Mouse (Mus musculus): ENCODE measurements at regions not wholly inside any gene's neighbourhood (a gene's known extent, or its start where the extent isn't known, plus 50 kb on each side); places are given as distances from the start of the nearest gene placed in this dataset.
A peak's percentile ranks its signal among the peaks of the same experiment; 100 is the strongest.

GRCm38 (mm10) chr12:86830247-86830585 lies 54.4 kb downstream of the Irf2bpl start:
- H3K27ac ChIP-seq (ENCODE audit: low read depth, low read length) = peak overlapping the region; percentile 32; the same call in 1 of the 2 replicates
- no peaks in the 10 kb centered on the region for H3K9me3 ChIP-seq (replicated peaks; ENCODE audit: control insufficient read depth, low read length)
- 75% methylated on average over 8 of the region's 8 CpGs for WGBS (ENCODE audit: insufficient replicate concordance)
- H3K36me3 ChIP-seq (ENCODE audit: control insufficient read depth, insufficient read depth, low read length) = no peaks in the 10 kb centered on the region
- no peak overlapping the region for H3K4me2 ChIP-seq
- ATAC-seq (replicated peaks; ENCODE audit: insufficient number of reproducible peaks, low FRiP score, low TSS enrichment) = no peak
- no peaks in the 10 kb centered on the region for H3K27me3 ChIP-seq (ENCODE audit: control insufficient read depth, insufficient read depth, low read length)
- no peak overlapping the region for H3K9ac ChIP-seq (ENCODE audit: low read depth, low read length)
- H3K4me1 ChIP-seq (ENCODE audit: control insufficient read depth, insufficient read depth, low read length) = peaks cover 59% of the 10 kb centered on the region
- H3K4me3 ChIP-seq (ENCODE audit: low read depth, low read length) = no peak overlapping the region

GRCm38 (mm10) chr12:86829581-86830246 lies 54.9 kb downstream of the Irf2bpl start:
- no peak overlapping the region for H3K4me3 ChIP-seq (ENCODE audit: low read depth, low read length)
- no peaks in the 10 kb centered on the region for H3K36me3 ChIP-seq (ENCODE audit: control insufficient read depth, insufficient read depth, low read length)
- H3K27ac ChIP-seq (ENCODE audit: low read depth, low read length) = peak overlapping the region; percentile 32; the same call in 1 of the 2 replicates
- H3K4me2 ChIP-seq = no peak overlapping the region
- 45% methylated on average over 16 of the region's 16 CpGs for WGBS (ENCODE audit: insufficient replicate concordance)
- no peak for ATAC-seq (replicated peaks; ENCODE audit: insufficient number of reproducible peaks, low FRiP score, low TSS enrichment)
- H3K27me3 ChIP-seq (ENCODE audit: control insufficient read depth, insufficient read depth, low read length) = no peaks in the 10 kb centered on the region
- H3K9me3 ChIP-seq (replicated peaks; ENCODE audit: control insufficient read depth, low read length) = no peaks in the 10 kb centered on the region
- H3K9ac ChIP-seq (ENCODE audit: low read depth, low read length) = peak overlapping the region; percentile 64
- peaks cover 64% of the 10 kb centered on the region for H3K4me1 ChIP-seq (ENCODE audit: control insufficient read depth, insufficient read depth, low read length)

DNA sequence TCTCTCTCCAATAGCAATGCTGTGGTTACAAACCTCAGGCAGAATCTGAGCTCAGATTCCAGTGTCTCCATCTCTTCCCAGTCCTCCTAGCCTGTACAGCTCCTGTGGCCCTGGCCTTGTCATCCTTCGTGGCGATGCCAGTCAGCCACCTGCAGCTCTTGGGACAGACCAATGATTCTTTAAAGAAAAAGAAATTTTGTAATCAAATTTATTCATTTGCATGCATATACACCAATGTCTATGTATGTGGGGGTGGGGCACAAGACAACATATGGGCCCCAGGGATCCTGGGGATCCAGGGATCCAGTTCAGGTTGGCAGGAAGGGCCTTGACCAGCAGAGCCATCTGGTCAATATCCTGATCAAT lies 57.4 kb downstream of the Irf2bpl start:
- Histone ChIP-seq H3K4me1 (ENCODE audit: control insufficient read depth, insufficient read depth, low read length) (peaks cover 61% of the 10 kb centered on the region), H3K27me3 (ENCODE audit: control insufficient read depth, insufficient read depth, low read length) (no peaks in the 10 kb centered on the region), H3K4me3 (ENCODE audit: low read depth, low read length) (no peak overlapping the region), H3K36me3 (ENCODE audit: control insufficient read depth, insufficient read depth, low read length) (no peaks in the 10 kb centered on the region), H3K9me3 (replicated peaks; ENCODE audit: control insufficient read depth, low read length) (no peaks in the 10 kb centered on the region), H3K4me2 (no peak overlapping the region), H3K27ac (ENCODE audit: low read depth, low read length) (peak overlapping the region; percentile 68; the same call in 1 of the 2 replicates), H3K9ac (ENCODE audit: low read depth, low read length) (0 out of 2 replicates have a peak overlapping the region, but pooled peaks have one; percentile 28)
- 83% methylated on average over 2 of the region's 2 CpGs for WGBS (ENCODE audit: insufficient replicate concordance)
- no peak for ATAC-seq (replicated peaks; ENCODE audit: insufficient number of reproducible peaks, low FRiP score, low TSS enrichment)

DNA sequence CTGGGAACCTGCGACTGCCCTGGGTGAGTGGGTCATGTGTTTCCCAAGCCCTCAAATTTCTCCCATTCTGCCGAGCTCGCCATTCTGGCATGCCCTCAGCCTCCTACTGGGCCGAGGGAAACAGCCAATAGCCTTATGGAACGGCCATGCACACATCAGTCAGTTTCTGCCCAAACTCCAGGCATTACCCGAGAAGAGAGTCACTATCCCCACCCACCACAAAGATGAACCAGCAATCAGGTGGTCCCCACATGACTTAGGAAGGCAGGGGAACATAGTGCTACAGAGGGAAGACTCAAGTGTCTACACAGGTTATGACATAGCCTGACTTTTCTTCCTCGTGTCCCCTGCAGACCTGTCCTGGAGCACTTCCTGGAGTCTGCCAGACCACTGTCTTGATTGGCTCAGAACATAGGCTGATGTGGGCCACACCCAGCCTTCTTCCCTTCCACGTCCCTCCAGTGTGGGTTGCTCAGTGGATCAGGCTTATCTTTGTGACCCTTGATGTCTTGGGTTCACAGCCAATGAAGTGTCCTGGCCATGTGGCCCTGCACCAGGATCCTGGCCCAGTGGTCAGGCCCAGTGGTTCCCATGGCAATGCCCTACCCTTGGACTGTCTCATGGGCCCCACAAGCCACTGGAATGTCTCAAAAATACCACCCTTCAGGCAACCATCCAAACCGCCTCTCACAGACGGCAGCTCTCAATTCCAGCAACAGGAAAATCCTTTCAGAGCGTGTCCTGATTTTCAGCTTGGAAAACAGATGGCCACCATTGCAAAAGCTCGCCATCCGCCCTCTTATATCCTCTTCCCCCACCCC lies 58.0 kb downstream of the Irf2bpl start:
- Histone ChIP-seq H3K4me2 (no peak overlapping the region), H3K36me3 (ENCODE audit: control insufficient read depth, insufficient read depth, low read length) (no peaks in the 10 kb centered on the region), H3K9ac (ENCODE audit: low read depth, low read length) (no peak overlapping the region; the same call in 1 of the 2 replicates), H3K27me3 (ENCODE audit: control insufficient read depth, insufficient read depth, low read length) (no peaks in the 10 kb centered on the region), H3K9me3 (replicated peaks; ENCODE audit: control insufficient read depth, low read length) (no peaks in the 10 kb centered on the region), H3K4me1 (ENCODE audit: control insufficient read depth, insufficient read depth, low read length) (peaks cover 58% of the 10 kb centered on the region), H3K27ac (ENCODE audit: low read depth, low read length) (peak overlapping the region; percentile 68), H3K4me3 (ENCODE audit: low read depth, low read length) (no peak overlapping the region)
- 54% methylated on average over 13 of the region's 13 CpGs for WGBS (ENCODE audit: insufficient replicate concordance)
- ATAC-seq (replicated peaks; ENCODE audit: insufficient number of reproducible peaks, low FRiP score, low TSS enrichment) = no peak

DNA sequence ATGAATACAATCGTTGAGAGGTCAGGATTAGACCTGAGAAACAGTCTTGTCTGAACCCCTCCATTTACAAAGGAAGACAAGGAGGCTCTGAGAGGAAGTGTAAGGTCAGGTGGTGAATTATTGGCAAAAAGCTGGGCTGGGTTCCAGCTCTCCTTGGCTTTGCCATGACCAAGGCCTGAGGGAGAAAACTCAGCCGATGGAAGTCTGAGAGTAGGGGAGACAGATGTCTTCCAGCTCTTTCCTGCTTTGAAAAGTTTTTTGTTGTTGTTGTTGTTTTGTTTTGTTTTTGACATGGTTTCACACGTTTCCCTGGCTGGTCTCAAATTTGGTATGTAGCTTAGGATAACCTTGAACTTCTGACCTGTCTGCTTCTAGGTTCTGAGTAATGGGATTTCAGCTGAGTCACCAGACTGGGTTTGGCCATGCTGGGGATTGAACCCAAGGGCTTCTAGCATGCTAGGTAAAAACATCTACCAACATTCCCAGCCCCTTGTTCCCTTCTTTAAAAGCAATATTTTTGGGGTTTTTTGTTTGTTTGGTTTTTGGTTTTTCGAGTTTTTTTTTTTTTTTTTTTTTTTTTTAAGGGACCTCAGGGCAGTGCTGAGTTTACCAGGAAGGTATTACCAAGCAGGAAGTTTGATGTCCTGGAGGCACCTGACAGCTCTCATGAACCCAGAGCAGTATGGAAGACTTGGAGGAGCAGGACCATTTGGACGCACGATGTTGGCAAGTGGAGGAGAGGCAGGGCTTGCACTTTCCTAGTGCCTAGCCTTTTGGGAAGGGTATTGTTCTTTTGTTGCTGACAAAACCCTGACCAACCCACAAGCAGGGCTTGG lies 58.8 kb downstream of the Irf2bpl start:
- H3K9me3 ChIP-seq (replicated peaks; ENCODE audit: control insufficient read depth, low read length) = no peaks in the 10 kb centered on the region
- no peaks in the 10 kb centered on the region for H3K36me3 ChIP-seq (ENCODE audit: control insufficient read depth, insufficient read depth, low read length)
- no peak overlapping the region; the same call in 1 of the 2 replicates for H3K9ac ChIP-seq (ENCODE audit: low read depth, low read length)
- no peak overlapping the region for H3K4me2 ChIP-seq
- H3K27me3 ChIP-seq (ENCODE audit: control insufficient read depth, insufficient read depth, low read length) = no peaks in the 10 kb centered on the region
- ATAC-seq (replicated peaks; ENCODE audit: insufficient number of reproducible peaks, low FRiP score, low TSS enrichment) = no peak
- H3K27ac ChIP-seq (ENCODE audit: low read depth, low read length) = peak overlapping the region; percentile 97
- no peak overlapping the region for H3K4me3 ChIP-seq (ENCODE audit: low read depth, low read length)
- WGBS (ENCODE audit: insufficient replicate concordance) = 60% methylated on average over 6 of the region's 6 CpGs
- peaks cover 56% of the 10 kb centered on the region for H3K4me1 ChIP-seq (ENCODE audit: control insufficient read depth, insufficient read depth, low read length)

DNA sequence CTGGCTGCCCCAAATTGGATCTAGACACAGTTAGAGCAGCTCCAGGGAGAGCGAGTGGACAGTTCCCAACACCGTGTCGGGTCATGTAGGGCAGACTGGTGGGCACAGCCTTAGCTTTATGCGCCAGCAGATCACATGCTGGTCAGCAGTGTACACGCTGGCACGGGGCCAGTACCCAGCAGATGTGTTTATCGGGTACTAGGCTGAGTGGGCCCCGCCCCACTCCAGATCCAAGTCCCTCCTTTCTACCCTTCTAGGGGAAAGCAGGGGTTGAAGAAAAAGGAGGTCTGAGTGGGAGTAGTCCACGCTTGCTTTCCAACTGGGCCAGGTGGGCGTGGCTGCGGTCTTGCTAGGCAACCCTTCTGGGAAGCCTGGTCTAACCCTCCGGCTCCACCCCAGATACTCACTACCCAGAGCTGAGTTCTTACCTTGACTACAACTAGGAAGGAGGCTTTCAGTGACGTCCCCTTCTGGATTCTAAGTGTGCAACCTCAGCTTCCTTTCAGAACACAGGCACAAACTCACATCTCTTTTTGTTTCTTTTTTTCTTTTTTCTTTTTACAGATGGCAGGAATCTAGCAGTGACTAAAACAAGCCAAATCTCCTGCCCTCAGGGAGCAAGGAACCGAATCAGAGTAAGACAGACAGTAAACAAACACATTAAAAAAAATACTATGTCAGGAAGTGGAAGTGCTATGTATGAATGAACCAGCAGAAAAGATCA lies 59.6 kb downstream of the Irf2bpl start:
- no peak overlapping the region for H3K4me3 ChIP-seq (ENCODE audit: low read depth, low read length)
- peak overlapping the region; percentile 97 for H3K27ac ChIP-seq (ENCODE audit: low read depth, low read length)
- WGBS (ENCODE audit: insufficient replicate concordance) = 9% methylated on average over 14 of the region's 14 CpGs
- H3K36me3 ChIP-seq (ENCODE audit: control insufficient read depth, insufficient read depth, low read length) = no peaks in the 10 kb centered on the region
- H3K4me1 ChIP-seq (ENCODE audit: control insufficient read depth, insufficient read depth, low read length) = peaks cover 51% of the 10 kb centered on the region
- H3K27me3 ChIP-seq (ENCODE audit: control insufficient read depth, insufficient read depth, low read length) = no peaks in the 10 kb centered on the region
- no peaks in the 10 kb centered on the region for H3K9me3 ChIP-seq (replicated peaks; ENCODE audit: control insufficient read depth, low read length)
- ATAC-seq (replicated peaks; ENCODE audit: insufficient number of reproducible peaks, low FRiP score, low TSS enrichment) = peak; percentile 64
- H3K4me2 ChIP-seq = peak overlapping the region; percentile 56
- peak overlapping the region; percentile 62 for H3K9ac ChIP-seq (ENCODE audit: low read depth, low read length)

GRCm38 (mm10) chr12:86823855-86824589 lies 60.6 kb downstream of the Irf2bpl start:
- no peaks in the 10 kb centered on the region for H3K9me3 ChIP-seq (replicated peaks; ENCODE audit: control insufficient read depth, low read length)
- peak overlapping the region; percentile 97 for H3K27ac ChIP-seq (ENCODE audit: low read depth, low read length)
- no peaks in the 10 kb centered on the region for H3K36me3 ChIP-seq (ENCODE audit: control insufficient read depth, insufficient read depth, low read length)
- ATAC-seq (replicated peaks; ENCODE audit: insufficient number of reproducible peaks, low FRiP score, low TSS enrichment) = peak; percentile 64
- 2% methylated on average over 25 of the region's 29 CpGs for WGBS (ENCODE audit: insufficient replicate concordance)
- no peaks in the 10 kb centered on the region for H3K27me3 ChIP-seq (ENCODE audit: control insufficient read depth, insufficient read depth, low read length)
- H3K9ac ChIP-seq (ENCODE audit: low read depth, low read length) = peak overlapping the region; percentile 69
- peaks cover 49% of the 10 kb centered on the region for H3K4me1 ChIP-seq (ENCODE audit: control insufficient read depth, insufficient read depth, low read length)
- peak overlapping the region; percentile 28 for H3K4me3 ChIP-seq (ENCODE audit: low read depth, low read length)
- H3K4me2 ChIP-seq = peak overlapping the region; percentile 56

Data from heart, embryonic 11.5 days (tissue).